Mouse (Mus musculus): ENCODE measurements around the gene Nkpd1. TPM values are rescaled to one million over a fixed set of nuclear protein-coding genes. Genes with fewer than 3 reads are reported as not detected.
"Not testable (repeated sequence)": the region's sequence is repeated elsewhere in the genome, so short reads cannot be mapped to it uniquely, and the experiment has no call there.

Gene Nkpd1
- total RNA-seq, 2 experiments from 2014 or later: 0.17 TPM; not detected in 1

GRCm38 (mm10) chr7:19506326-19506725 lies 11.3 kb upstream of the Nkpd1 start:
- no peak for DNase-seq

GRCm38 (mm10) chr7:19506969-19507611 lies 10.5 kb upstream of the Nkpd1 start:
- DNase-seq: peak; percentile 74 to 83

GRCm38 (mm10) chr7:19507612-19507981 lies 10.0 kb upstream of the Nkpd1 start:
- no peak for DNase-seq

- peak; percentile 93 for DNase-seq
These were observed 9.3 kb upstream of the Nkpd1 start, which contains the start of the genes Bloc1s3 and Trappc6a for GRCm38 (mm10) chr7:19508150-19508923. TSS of gene Bloc1s3 (minus strand) at chr7:19508367. TSS of gene Trappc6a (plus strand) at chr7:19508395.

- DNase-seq: no peak
These were observed 8.6 kb upstream of the Nkpd1 start for GRCm38 (mm10) chr7:19508924-19509568.

- DNase-seq: no peak
These were observed 7.9 kb upstream of the Nkpd1 start for GRCm38 (mm10) chr7:19509786-19510185.

- DNase-seq: not testable (repeated sequence)
These were observed 5.7 kb upstream of the Nkpd1 start for GRCm38 (mm10) chr7:19511934-19512333.

GRCm38 (mm10) chr7:19512353-19512752 lies 5.3 kb upstream of the Nkpd1 start:
- DNase-seq: no peak

GRCm38 (mm10) chr7:19520032-19520431 lies 2.4 kb downstream of the Nkpd1 start:
- DNase-seq: no peak

GRCm38 (mm10) chr7:19523017-19523756 lies 5.5 kb downstream of the Nkpd1 start:
- peak; percentile 25 to 29 for DNase-seq

- DNase-seq: peak; percentile 65 to 75
These were observed 6.2 kb downstream of the Nkpd1 start for GRCm38 (mm10) chr7:19523757-19524419.

- no peak for DNase-seq
These were observed 6.9 kb downstream of the Nkpd1 start for GRCm38 (mm10) chr7:19524420-19525104.

GRCm38 (mm10) chr7:19525105-19525481 lies 7.5 kb downstream of the Nkpd1 start:
- DNase-seq: no peak

GRCm38 (mm10) chr7:19531077-19531476 lies 13.4 kb downstream of the Nkpd1 start:
- DNase-seq: no peak

GRCm38 (mm10) chr7:19532240-19532639 lies 14.6 kb downstream of the Nkpd1 start:
- DNase-seq: no peak

- peak; percentile 25 to 51 for DNase-seq
These were observed 17.0 kb downstream of the Nkpd1 start for GRCm38 (mm10) chr7:19534676-19535075.

- DNase-seq: peak in 1 of 2 experiments; percentile 39
These were observed 23.3 kb downstream of the Nkpd1 start for GRCm38 (mm10) chr7:19540771-19541566.

- no peak for DNase-seq
These were observed 24.1 kb downstream of the Nkpd1 start for GRCm38 (mm10) chr7:19541681-19542154.

- DNase-seq: peak; percentile 44 to 57
These were observed 24.6 kb downstream of the Nkpd1 start for GRCm38 (mm10) chr7:19542155-19542691.

GRCm38 (mm10) chr7:19543584-19543983 lies 25.9 kb downstream of the Nkpd1 start:
- DNase-seq: no peak

Measured in adrenal gland, postnatal 36 days (tissue).